Mouse (Mus musculus) intestine, postnatal 0 days (tissue): Measurements from ENCODE around the gene Atrnl1. TPM values are rescaled to one million over a fixed set of nuclear protein-coding genes. Genes with fewer than 3 reads are reported as not detected.

Experiments
- ATAC-seq: fragments of 200-750 bp; cut with Nextera tagmentation; 2 replicates; pipeline ENCODE4 v1.8.0; 2017; ENCODE audit warnings: mild to moderate bottlenecking, moderate TSS enrichment, moderate library complexity
- H3K27ac ChIP-seq: fragments of 300-500 bp; sonication (generic); 2 replicates; pipeline ENCODE4 v1.5.1; 2014; ENCODE audit warnings: mild to moderate bottlenecking, low read depth, low read length, moderate library complexity
- H3K27me3 ChIP-seq: fragments of 300-500 bp; sonication (generic); replicated peaks from 2 replicates; pipeline ENCODE4 v1.6.1; 2014; ENCODE audit warnings: low read length, mixed read lengths; ENCODE audit not compliant: control insufficient read depth, insufficient read depth
- H3K36me3 ChIP-seq: fragments of 300-500 bp; sonication (generic); 2 replicates; pipeline ENCODE4 v1.6.1; 2014; ENCODE audit warnings: mild to moderate bottlenecking, moderate library complexity; ENCODE audit not compliant: control insufficient read depth, insufficient read depth
- H3K4me1 ChIP-seq: fragments of 300-500 bp; sonication (generic); replicated peaks from 2 replicates; pipeline ENCODE4 v1.6.1; 2014; ENCODE audit warnings: antibody characterized with exemption, low read length, mixed read lengths; ENCODE audit not compliant: control insufficient read depth, insufficient read depth
- H3K4me2 ChIP-seq: fragments of 300-500 bp; sonication (generic); replicated peaks from 2 replicates; pipeline ENCODE4 v1.6.1; 2014; ENCODE audit warnings: low read depth, mild to moderate bottlenecking, moderate library complexity
- H3K4me3 ChIP-seq: fragments of 300-500 bp; sonication (generic); 2 replicates; pipeline ENCODE4 v1.5.1; 2014; ENCODE audit warnings: low read depth, low read length
- H3K9ac ChIP-seq: fragments of 300-500 bp; sonication (generic); 2 replicates; pipeline ENCODE4 v1.6.1; 2014; ENCODE audit warnings: mild to moderate bottlenecking, low read depth, low read length
- H3K9me3 ChIP-seq: fragments of 300-500 bp; sonication (generic); 2 replicates; pipeline ENCODE4 v1.6.1; 2016; ENCODE audit warnings: mixed run types; ENCODE audit not compliant: control insufficient read depth
- CTCF ChIP-seq: sonication (generic); IDR thresholded peaks from 2 replicates; pipeline ENCODE4 v1.5.1; 2016; ENCODE audit warnings: low read depth, mild to moderate bottlenecking, control low read depth, antibody characterized with exemption, moderate library complexity
- WGBS: fragments of 180-500 bp; shearing (Covaris S2); extraction: QIAGEN DNeasy Blood & Tissue Kit; methylation state at CpG from one replicate; pipeline ENCODE4 v1.1.7; 2014; 5-methylcytosine and 5-hydroxymethylcytosine counted together
- microRNA-seq: library from miRNA; unstranded; fragments of <30 nt; microRNA quantifications from one replicate; pipeline ENCODE4, GENCODE M21; 2016
- polyA plus RNA-seq: library from polyadenylated mRNA; unstranded; fragments of >200 nt; fragmentation: Nextera tagmentation; extraction: Ambion mirVana; gene quantifications from 2 replicates; pipeline ENCODE4 v1.2.1, GENCODE M21; 2015

The Atrnl1 gene
- polyA plus RNA-seq, 1 experiment from 2014 or later: 2.6 TPM

- no peak overlapping the region for H3K4me2 ChIP-seq
- no peaks in the 10 kb centered on the region for H3K27me3 ChIP-seq
- no peak overlapping the region for H3K27ac ChIP-seq
- 34% methylated on average over 5 of the region's 5 CpGs for WGBS
- TF ChIP-seq CTCF: no peak
- H3K9me3 ChIP-seq: no peaks in the 10 kb centered on the region
- no peak overlapping the region for H3K9ac ChIP-seq
- H3K36me3 ChIP-seq: no peaks in the 10 kb centered on the region
- no peak for ATAC-seq
- H3K4me3 ChIP-seq: no peak overlapping the region
- H3K4me1 ChIP-seq: no peaks in the 10 kb centered on the region
Observed at GRCm38 (mm10) chr19:58180773-58181172, 569.9 kb downstream of the Atrnl1 start.

Small RNA genes lying within 50 kb of the gene (microRNA-seq; reads per million reads assigned to microRNA genes)
- 0.82 reads per million for gene Mir5623

Other genes starting within 250 kb of the Atrnl1 start
- 7.1 and 7.7 TPM in 2 replicates for gene Trub1, start 158.1 kb upstream of the Atrnl1 start, polyA plus RNA-seq